Mouse (Mus musculus): ENCODE data around the gene Sirt7. TPM values are rescaled to one million over a fixed set of nuclear protein-coding genes. Genes with fewer than 3 reads are reported as not detected.

Gene Sirt7
- total RNA-seq, 2 experiments from 2014 or later = 6.5 to 9.2 TPM

GRCm38 (mm10) chr11:120641255-120641654, 16.2 kb upstream of the Sirt7 start:
- no peak for DNase-seq

GRCm38 (mm10) chr11:120634810-120635209, 9.8 kb upstream of the Sirt7 start:
- no peak for DNase-seq

GRCm38 (mm10) chr11:120633520-120634343, 8.7 kb upstream of the Sirt7 start, which contains the start of gene Mafg:
TSS of gene Mafg (minus strand) at chr11:120633600.
- peak; percentile 91 for DNase-seq

GRCm38 (mm10) chr11:120632559-120633519, 7.8 kb upstream of the Sirt7 start:
- DNase-seq = peak; percentile 76

GRCm38 (mm10) chr11:120631726-120632448, 6.8 kb upstream of the Sirt7 start:
- no peak for DNase-seq

- no peak for DNase-seq
Measured at GRCm38 (mm10) chr11:120630881-120631725, 6.1 kb upstream of the Sirt7 start.

- DNase-seq = no peak
Measured at GRCm38 (mm10) chr11:120630401-120630871, 5.4 kb upstream of the Sirt7 start.

- DNase-seq = peak; percentile 40
Measured at GRCm38 (mm10) chr11:120629911-120630310, 4.9 kb upstream of the Sirt7 start.

- DNase-seq = no peak
Measured at GRCm38 (mm10) chr11:120629341-120629730, 4.3 kb upstream of the Sirt7 start.

GRCm38 (mm10) chr11:120628601-120629340, 3.7 kb upstream of the Sirt7 start:
- DNase-seq = no peak

GRCm38 (mm10) chr11:120627468-120628300, 2.6 kb upstream of the Sirt7 start:
- DNase-seq = no peak

- DNase-seq = no peak
Measured at GRCm38 (mm10) chr11:120626785-120627467, 1.9 kb upstream of the Sirt7 start.

GRCm38 (mm10) chr11:120624680-120625111, 344 bp downstream of the Sirt7 start:
- peak; percentile 87 for DNase-seq

- DNase-seq = peak; percentile 61
Measured at GRCm38 (mm10) chr11:120623961-120624679, 920 bp downstream of the Sirt7 start.

GRCm38 (mm10) chr11:120622805-120623204, 2.2 kb downstream of the Sirt7 start:
- no peak for DNase-seq

GRCm38 (mm10) chr11:120620195-120620594, 4.8 kb downstream of the Sirt7 start:
- DNase-seq = no peak

GRCm38 (mm10) chr11:120618619-120619535, 6.2 kb downstream of the Sirt7 start:
- no peak for DNase-seq

Measured in gastrocnemius, postnatal 10 days (tissue).